ENCODE assay signal across 27 mouse cellular contexts in the genomic region with DNA sequence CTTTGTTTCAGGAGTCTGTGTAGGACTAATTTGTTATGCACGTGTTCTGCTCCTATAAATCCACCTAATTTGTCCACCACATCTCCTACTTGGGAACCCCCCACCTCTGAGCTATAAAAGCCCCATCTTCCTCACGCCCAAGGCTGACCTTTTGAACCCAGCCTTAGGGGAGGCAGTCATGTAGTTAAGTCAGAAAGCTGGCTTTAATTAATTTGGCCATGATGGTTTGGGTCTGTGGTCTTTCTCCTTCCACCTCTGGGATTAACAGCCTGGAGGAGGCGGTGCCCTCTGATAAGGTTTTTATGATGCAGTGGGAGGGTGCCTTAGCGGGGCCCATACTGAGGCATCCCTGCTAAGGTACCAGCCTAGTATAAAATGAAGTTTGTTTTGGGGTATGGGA. TPM values are rescaled to one million over a fixed set of nuclear protein-coding genes. Genes with fewer than 3 reads are reported as not detected.
DNase-seq lines count a peak whose midpoint lies in the region; ATAC-seq lines count a peak whose summit lies in the region.
"Had no signal": no experiment of that assay in that cellular context is flagged by ENCODE, and none has a peak within 500 bp of the region (broad histone marks: within the 10 kb centered on the region; RNA-seq: fewer than 3 reads in every experiment).

No protein-coding gene starts in this region.

- H3K9ac ChIP-seq in hindbrain, embryonic 11.5 days (ENCODE audit: low read depth, low read length) = no peak overlapping the region
- H3K9ac ChIP-seq in hindbrain, embryonic 16.5 days (ENCODE audit: low read depth, low read length) = no peak overlapping the region
- H3K9ac ChIP-seq in neural tube, embryonic 12.5 days = no peak overlapping the region
- H3K9ac ChIP-seq in neural tube, embryonic 15.5 days (replicated peaks) = no peak overlapping the region
- H3K9ac ChIP-seq: heart, embryonic 12.5 days; hindbrain, embryonic 15.5 days; liver, embryonic 13.5 days; lung, embryonic 14.5 days had no signal

- H3K27me3 ChIP-seq in hindbrain, embryonic 11.5 days (ENCODE audit: control insufficient read depth, insufficient read depth, low read length) = no peaks in the 10 kb centered on the region; the same call in 1 of the 2 replicates
- H3K27me3 ChIP-seq in hindbrain, embryonic 16.5 days (replicated peaks; ENCODE audit: control insufficient read depth, insufficient read depth, low read length) = no peaks in the 10 kb centered on the region
- no peaks in the 10 kb centered on the region for H3K27me3 ChIP-seq in neural tube, embryonic 12.5 days (replicated peaks)
- H3K27me3 ChIP-seq in neural tube, embryonic 15.5 days (replicated peaks) = peaks cover 5% of the 10 kb centered on the region; the same call in 1 of the 2 replicates
- H3K27me3 ChIP-seq: CH12.LX; hindbrain, embryonic 15.5 days had no signal

- no peak overlapping the region for H3K4me3 ChIP-seq in hindbrain, embryonic 11.5 days (ENCODE audit: low read depth, low read length)
- no peak overlapping the region for H3K4me3 ChIP-seq in hindbrain, embryonic 16.5 days (ENCODE audit: low read length)
- H3K4me3 ChIP-seq in neural tube, embryonic 12.5 days = no peak overlapping the region
- no peak overlapping the region for H3K4me3 ChIP-seq in neural tube, embryonic 15.5 days (replicated peaks)
- H3K4me3 ChIP-seq: heart, embryonic 12.5 days; hindbrain, embryonic 15.5 days; liver, embryonic 13.5 days; myocyte had no signal

- ATAC-seq in hindbrain, embryonic 11.5 days (ENCODE audit: low FRiP score) = peak; percentile 14; the same call in 1 of the 2 replicates
- ATAC-seq in hindbrain, embryonic 16.5 days = no peak
- ATAC-seq in neural tube, embryonic 12.5 days (ENCODE audit: low FRiP score, low read depth) = peak; percentile 46; the same call in 1 of the 2 replicates
- ATAC-seq in neural tube, embryonic 15.5 days (ENCODE audit: low FRiP score) = no peak

- intact Hi-C loops in heart, postnatal 25 days (cut with DNase I) = no loop called here

- WGBS in hindbrain, embryonic 11.5 days = 20% methylated on average over 4 of the region's 4 CpGs
- WGBS in hindbrain, embryonic 16.5 days = 30% methylated on average over 4 of the region's 4 CpGs
- 7% methylated on average over 4 of the region's 4 CpGs for WGBS in neural tube, embryonic 12.5 days
- WGBS in neural tube, embryonic 15.5 days = 14% methylated on average over 4 of the region's 4 CpGs

- H3K4me1 ChIP-seq in hindbrain, embryonic 11.5 days (replicated peaks; ENCODE audit: control insufficient read depth, insufficient read depth, low read length) = peaks cover 8% of the 10 kb centered on the region
- peaks cover 5% of the 10 kb centered on the region for H3K4me1 ChIP-seq in hindbrain, embryonic 16.5 days (ENCODE audit: control insufficient read depth, insufficient read depth, low read depth, low read length)
- peaks cover 25% of the 10 kb centered on the region for H3K4me1 ChIP-seq in neural tube, embryonic 12.5 days
- H3K4me1 ChIP-seq in neural tube, embryonic 15.5 days = peaks cover 27% of the 10 kb centered on the region
- H3K4me1 ChIP-seq: liver, embryonic 13.5 days had no signal

- H3K9me3 ChIP-seq in hindbrain, embryonic 11.5 days (ENCODE audit: control insufficient read depth, low read length) = no peaks in the 10 kb centered on the region
- H3K9me3 ChIP-seq in hindbrain, embryonic 16.5 days (ENCODE audit: control insufficient read depth, low read length) = no peaks in the 10 kb centered on the region
- H3K9me3 ChIP-seq in neural tube, embryonic 12.5 days = no peaks in the 10 kb centered on the region
- H3K9me3 ChIP-seq in neural tube, embryonic 15.5 days (replicated peaks) = no peaks in the 10 kb centered on the region
- H3K9me3 ChIP-seq: heart, embryonic 12.5 days; hindbrain, embryonic 15.5 days; liver, embryonic 13.5 days had no signal

- H3K4me2 ChIP-seq in hindbrain, embryonic 11.5 days (replicated peaks; ENCODE audit: low read depth, low read length) = no peak overlapping the region
- H3K4me2 ChIP-seq in hindbrain, embryonic 16.5 days (ENCODE audit: low read length) = no peak overlapping the region
- no peak overlapping the region for H3K4me2 ChIP-seq in neural tube, embryonic 12.5 days (replicated peaks)
- no peak overlapping the region for H3K4me2 ChIP-seq in neural tube, embryonic 15.5 days
- H3K4me2 ChIP-seq: heart, embryonic 12.5 days; hindbrain, embryonic 15.5 days; liver, embryonic 13.5 days; lung, embryonic 14.5 days had no signal

- H3K27ac ChIP-seq in hindbrain, embryonic 11.5 days (ENCODE audit: low read depth, low read length) = no peak overlapping the region
- no peak overlapping the region for H3K27ac ChIP-seq in hindbrain, embryonic 16.5 days (ENCODE audit: low read depth, low read length)
- H3K27ac ChIP-seq in neural tube, embryonic 12.5 days = no peak overlapping the region
- H3K27ac ChIP-seq in neural tube, embryonic 15.5 days (replicated peaks) = no peak overlapping the region
- H3K27ac ChIP-seq: hindbrain, embryonic 15.5 days; liver, embryonic 13.5 days had no signal

- DNase-seq in hindbrain, embryonic 11.5 days (ENCODE audit: low spot score) = no peak
- peak; percentile 76 for DNase-seq in forelimb bud, embryonic 11.5 days (ENCODE audit: low read depth, low spot score)
- no peak for DNase-seq in heart, postnatal 25 days (ENCODE audit: low spot score)
- no peak for DNase-seq in cerebellum, postnatal 25 days
- DNase-seq: adrenal gland, adult 2 months; B cell, adult 2 months; cerebellum, adult 11 months; cerebellum, adult 9-11 months; gastrocnemius, postnatal 10 days; heart, postnatal 10 days; kidney, adult 18-20 months; kidney, postnatal 10 days; liver, embryonic 13.5 days; midbrain, embryonic 14.5 days; right cerebral cortex, postnatal 14 days; spleen, adult 18-20 months had no signal

- H3K36me3 ChIP-seq in hindbrain, embryonic 11.5 days (ENCODE audit: control insufficient read depth, insufficient read depth, low read length) = no peaks in the 10 kb centered on the region
- no peaks in the 10 kb centered on the region for H3K36me3 ChIP-seq in hindbrain, embryonic 16.5 days (ENCODE audit: control insufficient read depth, insufficient read depth, low read length)
- no peaks in the 10 kb centered on the region for H3K36me3 ChIP-seq in neural tube, embryonic 12.5 days
- H3K36me3 ChIP-seq in neural tube, embryonic 15.5 days = no peaks in the 10 kb centered on the region
- H3K36me3 ChIP-seq: heart, embryonic 12.5 days; hindbrain, embryonic 15.5 days; liver, embryonic 13.5 days had no signal

RNA-seq across cellular contexts. Expression of a gene that starts 48.2 kb away (rescaled TPM):
- 13.8 and 16.6 TPM in 2 replicates for polyA plus RNA-seq in hindbrain, embryonic 11.5 days (2014; fragmentation: Nextera tagmentation; extraction: Ambion mirVana)
- polyA plus RNA-seq in hindbrain, embryonic 16.5 days (2015; fragmentation: Nextera tagmentation; extraction: Ambion mirVana) = 10.9 and 15.8 TPM in 2 replicates
- 19.1 and 23.3 TPM in 2 replicates for polyA plus RNA-seq in neural tube, embryonic 12.5 days (2016; fragmentation: Nextera tagmentation; extraction: Ambion mirVana)
- polyA plus RNA-seq in neural tube, embryonic 15.5 days (2015; fragmentation: Nextera tagmentation; extraction: Ambion mirVana) = 7.7 and 9.0 TPM in 2 replicates
- not detected for total RNA-seq in heart, postnatal 25 days (2021)
- total RNA-seq: adrenal gland, adult 2 months; adrenal gland, postnatal 4 days; CH12.LX; gastrocnemius, postnatal 10 days; heart, postnatal 10 days; megakaryocyte, adult 5-6 weeks; MEL had no signal
- polyA plus RNA-seq: adrenal gland, adult 2 months; liver, embryonic 13.5 days; lung, embryonic 14.5 days; myocyte had no signal

Comparison
In these comparisons a context has a peak if more than half of its experiments do, and no peak if none do; other contexts are left out.
1. ATAC-seq: peak in hindbrain, embryonic 11.5 days (single experiment) and neural tube, embryonic 12.5 days (single experiment); none in hindbrain, embryonic 16.5 days (single experiment) and neural tube, embryonic 15.5 days (single experiment).